Mouse (Mus musculus): ENCODE data around the gene Catip.
"Not testable (repeated sequence)": the region's sequence is repeated elsewhere in the genome, so short reads cannot be mapped to it uniquely, and the experiment has no call there.

Catip gene

GRCm38 (mm10) chr1:74383385-74383784, 21.5 kb downstream of the Catip start:
- in situ Hi-C loops (cut with MseI, MboI) = no loop called here

DNA sequence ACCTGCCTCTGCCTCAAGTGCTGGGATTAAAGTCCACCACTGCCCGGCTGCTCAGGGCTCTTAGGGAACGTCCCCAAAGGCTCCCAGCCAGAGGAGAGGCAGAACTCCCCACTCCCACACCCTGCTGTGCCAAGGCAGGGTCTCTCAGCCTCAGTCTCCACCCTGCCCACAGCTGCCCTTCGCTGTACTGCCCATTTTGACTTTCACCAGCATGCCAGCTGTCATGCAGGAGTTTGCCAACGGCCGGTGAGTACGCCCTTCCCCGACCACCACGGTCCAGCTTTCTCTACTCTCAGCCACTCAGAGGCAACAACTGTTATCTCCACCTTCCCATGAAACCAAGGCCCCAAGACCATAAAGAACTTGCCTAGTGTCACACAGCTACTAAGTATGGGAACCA, 22.6 kb downstream of the Catip start:
- in situ Hi-C loops (cut with MseI, MboI) = no loop called here

GRCm38 (mm10) chr1:74385064-74385463, 23.2 kb downstream of the Catip start:
- in situ Hi-C loops (cut with MseI, MboI) = no loop called here

DNA sequence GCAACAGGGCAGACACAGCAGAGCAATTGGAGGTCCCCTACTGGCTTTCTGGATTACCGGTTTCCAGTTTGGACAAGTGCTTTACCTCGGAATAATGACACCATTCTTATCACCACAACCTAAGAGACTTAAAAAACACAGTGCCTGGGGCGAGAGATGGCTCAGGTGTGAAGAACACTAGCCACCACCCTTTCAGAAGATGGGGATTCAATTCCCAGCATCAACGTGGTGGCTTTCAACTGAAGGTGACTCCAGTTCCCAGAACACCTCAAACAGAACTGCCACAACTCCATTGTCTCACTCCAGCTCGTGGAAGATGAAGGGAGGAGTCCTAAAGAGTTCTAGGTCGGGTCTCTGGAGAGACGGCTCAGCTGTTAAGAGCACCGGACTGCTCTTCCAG, 23.6 kb downstream of the Catip start:
- in situ Hi-C loops (cut with MseI, MboI) = no loop called here

DNA sequence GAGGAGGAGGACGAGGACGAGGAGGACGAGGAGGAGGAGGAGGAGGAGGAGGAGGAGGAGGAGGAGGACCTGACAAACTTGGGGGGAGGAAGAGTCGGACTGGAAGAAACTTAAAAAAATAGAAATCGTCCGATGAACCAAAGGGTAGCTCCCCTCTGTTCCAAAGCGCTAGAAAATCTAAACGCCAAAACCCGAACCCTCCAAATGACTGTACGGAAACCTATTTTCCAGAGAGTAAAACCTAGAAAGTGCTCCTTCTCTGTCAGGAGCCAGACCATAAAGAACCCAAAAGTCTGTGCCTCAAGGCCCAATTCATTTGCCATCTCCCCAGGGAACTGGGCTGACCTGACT, 24.4 kb downstream of the Catip start:
- in situ Hi-C loops (cut with MseI, MboI) = no loop called here

DNA sequence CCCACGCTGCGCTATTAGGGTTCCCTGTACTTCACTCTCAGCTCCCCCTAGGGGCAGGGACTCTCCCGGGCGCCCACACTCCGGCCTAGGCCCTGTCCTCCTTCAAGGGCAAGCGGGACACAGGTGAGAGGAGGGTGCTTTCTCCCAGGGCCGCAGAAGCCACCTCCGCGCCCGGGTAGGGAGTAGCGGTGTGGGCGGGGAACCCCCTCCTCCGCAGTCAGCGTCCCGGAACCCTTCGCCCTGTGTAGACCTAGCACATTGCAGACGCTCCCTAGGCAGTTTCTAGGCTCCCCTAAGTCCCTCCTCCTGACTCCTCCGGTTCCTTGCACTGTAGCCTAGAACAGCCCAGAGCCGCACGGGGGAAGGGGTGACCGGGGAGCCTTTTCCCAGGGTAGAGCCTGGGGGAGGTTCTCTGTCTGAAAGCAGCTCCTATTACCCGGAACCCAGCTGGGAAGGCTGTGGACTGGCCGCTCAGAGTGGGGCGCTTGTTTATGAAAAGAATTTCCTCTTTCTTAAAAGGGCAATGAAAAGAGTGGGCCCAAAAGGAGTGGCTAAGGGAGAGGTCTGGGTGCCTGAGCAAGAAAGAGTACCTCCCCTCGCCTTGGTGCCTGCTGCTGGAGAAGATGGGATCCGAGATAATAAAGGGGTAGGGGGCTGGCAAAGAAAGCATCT, 24.9 kb downstream of the Catip start:
- in situ Hi-C loops (cut with MseI, MboI) = no loop called here

DNA sequence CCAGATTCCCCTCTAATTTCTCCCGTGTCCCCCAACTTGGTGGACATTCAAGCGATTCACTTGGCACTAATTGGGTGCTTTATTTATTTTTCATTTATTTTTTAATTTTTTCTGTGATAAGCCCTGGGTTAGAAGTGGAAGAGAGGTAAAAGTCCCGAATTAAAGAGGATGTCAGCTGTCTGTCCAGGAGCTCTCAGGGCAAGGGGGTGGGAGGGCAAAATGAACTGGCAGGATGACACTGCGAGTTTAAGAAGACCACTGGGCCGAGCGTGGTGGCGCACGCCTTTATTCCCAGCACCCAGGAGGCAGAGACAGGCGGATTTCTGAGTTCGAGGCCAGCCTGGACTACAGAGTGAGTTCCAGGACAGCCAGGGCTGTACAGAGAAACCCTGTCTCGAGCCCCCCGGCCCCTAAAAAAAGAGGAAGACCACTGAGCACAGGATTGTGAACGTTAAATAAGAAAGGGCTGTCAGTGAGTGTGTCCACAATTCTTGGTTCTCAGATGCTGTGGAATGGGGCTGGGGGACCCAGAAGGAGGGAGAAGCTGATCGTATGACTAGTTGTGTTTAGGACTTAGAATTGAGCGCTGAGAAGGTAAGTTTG, 25.6 kb downstream of the Catip start:
- in situ Hi-C loops (cut with MseI, MboI) = no loop called here

DNA sequence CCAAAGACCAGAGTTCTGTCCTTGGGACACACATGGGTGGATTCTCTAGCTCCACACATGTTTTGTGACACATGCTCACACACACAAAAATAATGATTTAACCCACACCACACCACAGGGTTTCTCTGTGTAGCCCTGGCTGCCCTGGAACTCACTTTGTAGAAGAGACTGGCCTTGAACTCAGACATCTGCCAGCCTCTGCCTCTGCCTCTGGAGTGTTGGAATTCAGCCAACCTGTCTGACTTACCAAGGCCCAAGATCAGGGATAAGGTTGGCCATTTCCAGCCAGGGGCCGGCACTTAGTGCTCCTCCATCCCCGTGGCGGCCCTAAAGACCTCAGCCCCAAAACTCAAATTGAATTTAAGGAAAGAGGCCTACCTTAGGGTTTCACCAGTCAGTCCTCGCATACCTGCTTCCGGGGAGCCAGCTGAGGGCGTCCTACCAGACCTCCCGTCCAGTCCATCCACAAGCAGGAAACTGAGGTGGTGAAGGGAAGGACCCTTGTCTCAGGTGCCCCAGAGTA, 26.6 kb downstream of the Catip start:
- in situ Hi-C loops (cut with MseI, MboI) = no loop called here

- in situ Hi-C loops (cut with MseI, MboI) = no loop called here
Observed at GRCm38 (mm10) chr1:74389831-74390286, 28.0 kb downstream of the Catip start.

DNA sequence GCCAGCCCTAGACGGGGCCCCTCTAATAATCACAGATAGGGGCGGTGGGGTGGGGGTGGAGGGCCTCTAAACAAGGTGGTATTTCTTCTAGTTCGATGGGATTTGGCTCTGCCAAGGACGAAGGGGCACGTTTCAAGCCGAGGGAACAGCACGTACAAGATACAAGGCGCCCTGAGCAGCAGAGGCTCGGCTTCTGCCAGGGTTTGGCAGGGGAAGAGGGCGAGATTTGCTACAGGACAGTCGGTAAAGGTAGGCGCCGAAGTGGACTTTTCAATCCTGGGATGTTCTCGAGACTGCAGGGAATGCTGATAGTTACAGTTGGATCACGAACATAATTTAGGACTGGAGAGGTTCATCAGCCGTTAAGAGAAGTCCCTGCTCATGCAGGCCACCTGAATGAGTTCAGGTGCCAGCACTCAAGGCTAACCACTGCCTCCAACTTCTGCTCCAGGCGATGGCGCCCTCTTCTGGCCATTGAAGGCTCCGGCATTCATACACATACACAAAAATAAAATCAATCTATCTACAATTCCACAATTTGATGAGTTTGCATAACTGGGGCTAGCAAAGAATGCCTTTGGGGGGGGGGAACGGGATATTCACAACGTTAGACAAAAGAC, 28.5 kb downstream of the Catip start:
- in situ Hi-C loops (cut with MseI, MboI) = no loop called here

- in situ Hi-C loops (cut with MseI, MboI) = no loop called here
Observed at GRCm38 (mm10) chr1:74390924-74391748, 29.2 kb downstream of the Catip start, which contains the start of gene Ctdsp1. Ctdsp1 (plus strand) TSS chr1:74391509.

DNA sequence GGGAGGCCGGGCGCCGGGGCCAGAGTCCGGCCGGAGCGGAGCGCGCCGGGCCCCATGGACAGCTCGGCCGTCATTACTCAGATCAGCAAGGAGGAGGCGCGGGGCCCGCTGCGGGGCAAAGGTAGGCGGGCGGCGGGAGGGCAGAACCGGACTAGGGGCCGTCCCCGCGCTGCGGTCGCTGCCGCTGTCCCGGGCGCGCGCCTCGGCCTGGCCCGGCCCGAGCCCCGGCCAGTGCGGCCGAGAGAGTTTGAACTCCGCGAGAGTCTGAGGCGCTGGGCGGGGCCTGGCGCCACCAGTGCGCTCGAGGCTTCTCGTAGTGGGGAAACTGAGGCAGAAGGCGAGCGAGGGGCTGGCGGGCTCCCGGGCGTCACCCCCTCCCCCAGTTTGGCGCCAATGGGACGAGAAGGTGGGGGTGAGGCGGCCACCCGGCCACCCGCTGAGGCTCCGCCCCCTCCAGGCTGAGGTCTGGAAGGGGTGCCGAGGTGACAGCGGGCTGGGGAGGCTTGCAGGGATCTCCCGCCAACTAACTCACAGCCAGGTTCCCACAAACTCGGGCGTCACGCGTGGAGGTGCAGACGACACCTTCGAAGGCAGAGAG, 30.0 kb downstream of the Catip start:
- in situ Hi-C loops (cut with MseI, MboI) = no loop called here

DNA sequence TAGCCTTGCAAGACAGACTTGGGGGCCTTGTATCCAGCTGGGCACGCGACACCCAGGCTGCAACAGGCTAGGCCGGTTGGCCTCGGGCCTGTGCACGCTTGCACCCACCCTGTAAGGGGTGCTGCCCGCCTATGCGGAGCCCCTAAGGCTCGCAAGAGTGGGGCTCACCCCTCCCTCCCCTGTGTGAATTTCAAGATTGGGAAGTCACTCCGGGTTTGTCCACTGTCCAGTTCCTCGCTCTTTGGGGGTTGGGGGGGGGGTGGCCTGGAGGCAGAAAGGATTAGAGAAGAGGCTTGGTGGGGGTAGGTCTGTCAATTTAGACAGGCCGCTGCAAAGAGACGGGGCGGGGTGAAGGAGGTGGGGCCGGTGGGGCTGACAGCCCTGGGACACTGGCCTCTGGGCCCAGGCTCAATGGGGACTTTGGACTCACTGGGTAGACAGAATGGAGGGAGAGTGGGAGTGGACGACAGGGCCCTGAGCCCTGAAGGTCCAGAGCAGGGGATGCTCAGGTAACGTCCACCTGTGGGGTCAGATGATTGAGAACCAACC, 30.6 kb downstream of the Catip start:
- in situ Hi-C loops (cut with MseI, MboI) = no loop called here

DNA sequence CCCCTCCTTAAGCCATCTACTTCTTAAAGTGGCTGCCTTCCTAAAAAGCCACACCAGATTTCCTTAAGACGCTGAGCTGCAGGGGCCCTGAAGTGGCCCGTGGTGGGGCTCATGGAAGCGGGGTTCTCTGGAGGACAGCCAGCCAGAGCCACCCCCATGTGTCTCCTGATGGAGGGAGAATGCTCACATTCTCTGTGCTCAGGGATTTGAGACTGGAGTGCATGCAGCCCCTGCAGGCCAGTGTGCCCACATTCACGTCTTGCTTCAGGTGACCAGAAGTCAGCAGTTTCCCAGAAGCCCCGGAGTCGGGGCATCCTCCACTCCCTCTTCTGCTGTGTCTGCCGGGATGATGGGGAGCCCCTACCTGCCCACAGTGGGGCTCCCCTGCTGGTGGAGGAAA, 31.1 kb downstream of the Catip start:
- in situ Hi-C loops (cut with MseI, MboI) = no loop called here

GRCm38 (mm10) chr1:74393697-74394096, 31.8 kb downstream of the Catip start:
- in situ Hi-C loops (cut with MseI, MboI) = no loop called here

GRCm38 (mm10) chr1:74394311-74394710, 32.4 kb downstream of the Catip start:
- in situ Hi-C loops (cut with MseI, MboI) = no loop called here

GRCm38 (mm10) chr1:74394858-74395257, 33.0 kb downstream of the Catip start:
- in situ Hi-C loops (cut with MseI, MboI) = no loop called here

DNA sequence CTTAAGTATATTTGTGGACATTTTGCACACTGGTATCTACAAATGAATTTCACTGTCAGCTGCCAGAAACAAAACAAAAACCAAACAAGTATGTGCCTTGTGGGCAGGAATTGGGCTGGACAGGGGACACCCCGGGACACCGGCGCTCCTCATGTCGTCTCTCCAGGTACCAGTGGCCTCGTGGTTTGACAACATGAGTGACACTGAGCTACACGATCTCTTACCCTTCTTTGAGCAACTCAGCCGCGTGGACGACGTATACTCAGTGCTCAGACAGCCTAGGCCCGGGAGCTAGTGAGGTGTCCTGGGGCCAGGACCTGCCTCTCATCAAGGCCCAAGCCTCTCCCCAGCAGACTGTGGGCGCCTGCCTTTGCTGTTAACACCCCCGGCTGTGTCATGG, 33.4 kb downstream of the Catip start:
- in situ Hi-C loops (cut with MseI, MboI) = no loop called here

- in situ Hi-C loops (cut with MseI, MboI) = not testable (repeated sequence)
Observed at GRCm38 (mm10) chr1:74396456-74397222, 34.7 kb downstream of the Catip start.

DNA sequence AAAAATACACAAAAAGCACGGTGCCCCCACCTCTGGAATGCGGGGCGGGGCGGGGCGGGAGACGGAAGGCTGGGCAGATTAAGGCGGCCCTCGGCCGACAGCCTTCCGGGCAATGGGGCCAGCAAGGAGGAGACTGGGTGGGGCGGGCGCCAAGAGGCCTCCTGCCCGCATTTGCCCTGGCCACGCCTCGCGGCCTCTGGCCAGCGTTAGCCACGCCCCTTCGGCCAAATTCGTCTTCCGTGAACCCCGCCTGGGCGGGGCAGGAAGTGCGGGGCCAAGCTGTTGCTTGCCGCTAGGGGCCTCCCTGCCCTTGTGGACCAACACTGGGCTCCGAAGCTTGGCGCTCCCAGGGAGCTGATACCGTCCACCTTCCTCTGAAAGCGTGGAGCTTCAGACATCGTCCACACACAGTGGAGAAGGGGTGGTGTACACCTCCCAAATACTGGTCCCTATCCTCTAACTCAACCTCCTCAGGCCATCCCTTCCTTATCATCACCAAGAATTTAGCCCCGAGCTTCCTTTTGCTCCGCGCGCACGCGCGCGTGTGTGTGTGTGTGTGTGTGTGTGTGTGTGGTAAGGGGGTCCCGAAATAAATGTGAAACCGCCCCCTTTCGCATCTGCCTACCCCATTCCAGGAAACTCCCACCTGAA, 35.5 kb downstream of the Catip start:
- in situ Hi-C loops (cut with MseI, MboI) = no loop called here
